Mouse (Mus musculus) myocyte (in vitro differentiated cells): ENCODE data around the gene Ryr1.
A peak's percentile ranks its signal among the peaks of the same experiment; 100 is the strongest.

Experiments used
- CEBPB ChIP-seq: IDR thresholded peaks from 2 replicates; pipeline ENCODE4 v1.6.1; 2011; ENCODE audit warnings: mild to moderate bottlenecking, moderate library complexity; ENCODE audit not compliant: poor library complexity, insufficient read depth, severe bottlenecking
- E2F4 ChIP-seq: IDR thresholded peaks from one replicate; pipeline ENCODE4 v1.6.1; 2011; ENCODE audit warnings: mild to moderate bottlenecking, control low read depth, moderate library complexity; ENCODE audit not compliant: insufficient read depth
- MAX ChIP-seq: IDR thresholded peaks from one replicate; pipeline ENCODE4 v1.6.1; 2011; ENCODE audit warnings: low read depth, mild to moderate bottlenecking, control low read depth
- MYOD1 ChIP-seq, 3 experiments: IDR thresholded peaks; one replicate each; pipeline ENCODE4 v1.6.1; 2011; ENCODE audit warnings: control low read depth in 2 of 3, low read depth in 2 of 3, mild to moderate bottlenecking in 2 of 3, moderate library complexity in 1 of 3; ENCODE audit not compliant: insufficient read length in 2 of 3, control insufficient read depth in 1 of 3
- MYOG ChIP-seq, 3 experiments: IDR thresholded peaks; one replicate each; pipeline ENCODE4 v1.6.1; 2011; ENCODE audit warnings: control low read depth in 2 of 3, low read depth in 2 of 3, mild to moderate bottlenecking in 2 of 3; ENCODE audit not compliant: insufficient read length in 2 of 3, control insufficient read depth in 1 of 3, insufficient read depth in 1 of 3
- POLR2A ChIP-seq: IDR thresholded peaks from one replicate; pipeline ENCODE4 v1.6.1; 2011; ENCODE audit warnings: low read depth, mild to moderate bottlenecking, control low read depth, moderate library complexity; ENCODE audit not compliant: insufficient read length
- POLR2AphosphoS2 ChIP-seq: IDR thresholded peaks from one replicate; pipeline ENCODE4 v1.6.1; 2011; ENCODE audit warnings: low read depth, control low read depth; ENCODE audit not compliant: insufficient read length
- TCF12 ChIP-seq: IDR thresholded peaks from one replicate; pipeline ENCODE4 v1.6.1; 2011; ENCODE audit warnings: mild to moderate bottlenecking, control low read depth; ENCODE audit not compliant: poor library complexity, insufficient read depth, severe bottlenecking
- TCF3 ChIP-seq: IDR thresholded peaks from one replicate; pipeline ENCODE4 v1.6.1; 2011; ENCODE audit warnings: low read depth, control low read depth; ENCODE audit not compliant: insufficient read length
- USF1 ChIP-seq: IDR thresholded peaks from one replicate; pipeline ENCODE4 v1.6.1; 2011; ENCODE audit warnings: low read depth, mild to moderate bottlenecking, control low read depth, moderate library complexity

DNA sequence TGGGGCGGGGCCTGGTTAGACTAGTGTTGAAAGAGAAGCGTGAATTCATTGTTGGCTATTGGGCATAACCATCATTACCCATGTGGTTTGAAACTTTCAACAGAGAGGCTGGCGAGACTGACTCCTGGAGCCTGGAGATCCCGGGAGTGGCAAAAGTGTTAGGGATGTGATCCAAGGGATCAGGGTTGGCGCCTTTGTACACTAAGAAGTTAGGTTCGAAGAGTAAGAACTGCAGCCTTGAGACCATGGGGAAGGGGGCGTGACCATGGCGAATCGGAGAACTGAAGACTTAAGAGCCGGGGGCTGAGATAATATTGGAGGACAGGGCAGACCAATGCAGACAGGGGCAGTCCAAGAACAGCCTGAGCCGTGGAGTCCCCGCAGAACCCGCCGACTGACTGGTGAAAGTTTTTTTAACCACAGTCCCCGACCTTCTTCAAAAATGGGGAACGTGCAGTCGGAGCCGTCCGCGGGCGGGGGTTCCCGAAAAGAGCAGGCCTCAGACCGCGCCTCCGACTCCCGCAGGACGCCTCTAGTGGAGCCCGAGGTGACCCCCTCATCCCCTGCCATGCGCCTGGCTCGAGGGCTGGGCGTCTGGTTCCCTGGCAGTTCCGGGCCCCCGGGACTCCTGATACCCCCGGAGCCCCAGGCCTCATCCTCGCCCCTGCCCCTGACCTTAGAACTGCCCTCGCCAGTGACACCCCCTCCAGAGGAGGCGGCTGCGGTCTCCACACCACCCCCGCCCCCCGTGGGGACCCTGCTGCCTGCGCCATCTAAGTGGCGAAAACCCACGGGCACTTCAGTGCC, 46.0 kb upstream of the Ryr1 start:
- TF ChIP-seq POLR2A (peak; percentile 4), MYOD1 (IDR thresholded peaks at IDR 0.05; ENCODE audit: control insufficient read depth in 1 of 3, insufficient read length in 2 of 3, low read depth in 2 of 3) (no peak), TCF3 (no peak), CEBPB (no peak), TCF12 (no peak), MAX (no peak), POLR2AphosphoS2 (peak; percentile 39), USF1 (no peak), E2F4 (no peak), MYOG (IDR thresholded peaks at IDR 0.05; ENCODE audit: control insufficient read depth in 1 of 3, insufficient read depth in 1 of 3, insufficient read length in 2 of 3, low read depth in 2 of 3) (no peak)
